Mouse (Mus musculus): Measurements from ENCODE around the gene Pllp.

Pllp gene

DNA sequence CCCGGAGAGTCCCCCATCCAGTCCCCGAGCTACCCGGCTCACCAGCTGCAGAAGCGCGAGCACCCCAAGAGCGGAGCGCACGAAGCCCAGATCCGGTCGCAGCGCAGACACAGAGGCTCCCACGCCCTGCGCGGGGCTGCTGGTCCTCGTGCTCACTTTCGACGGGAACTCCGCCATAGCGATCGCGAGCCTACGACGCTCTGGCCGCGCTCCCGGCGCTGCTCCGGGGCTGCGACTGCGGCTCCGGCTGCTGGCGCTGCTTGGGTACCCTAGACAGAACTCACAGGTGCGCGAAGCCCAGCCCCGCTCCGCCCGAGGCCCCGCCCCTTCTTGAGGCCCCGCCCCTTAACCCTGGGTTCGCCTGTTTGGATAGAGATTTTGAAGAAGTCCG, at the start of gene Pllp:
Gene Pllp, minus strand, starts transcription at position 285 of the 391 bp plus-strand sequence.
- DNase-seq (ENCODE audit: low read depth, low spot score): peak; percentile 53

DNA sequence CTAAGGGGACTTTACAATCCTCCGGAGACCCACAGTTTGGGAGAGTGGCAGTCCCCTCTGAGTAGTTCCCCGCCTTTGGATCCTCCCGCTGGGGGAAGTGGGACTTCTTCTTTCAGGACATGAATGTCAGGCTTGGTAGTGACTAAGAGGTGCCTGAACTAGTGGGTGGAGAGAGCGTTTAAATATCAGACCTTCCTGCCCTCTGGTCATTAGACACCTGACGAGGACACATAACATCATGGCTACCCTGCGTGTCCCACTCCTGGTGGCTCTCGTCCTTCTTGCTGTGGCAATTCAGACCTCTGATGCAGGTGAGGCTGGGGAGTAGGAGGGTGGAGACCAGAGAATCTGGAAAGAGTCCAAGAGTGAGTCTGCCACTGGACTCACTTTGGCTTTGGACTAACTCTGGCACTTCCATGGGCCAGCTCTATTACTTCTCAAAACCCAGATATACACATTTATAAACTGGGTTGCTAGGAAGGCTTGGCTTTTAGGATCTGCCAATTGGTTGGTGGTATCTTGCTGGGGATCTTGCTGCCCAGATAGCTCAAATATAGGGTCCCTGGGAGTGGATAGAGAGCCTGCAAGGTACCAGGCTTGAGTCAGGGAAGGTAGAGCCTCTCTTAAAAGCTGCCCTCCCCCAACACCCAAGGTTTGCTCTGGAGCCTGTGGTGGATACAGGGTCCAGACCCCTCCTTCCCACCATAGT, 49.6 kb upstream of the Pllp start, which contains the start of gene Ccl22:
Gene Ccl22, plus strand, starts transcription at position 115 of the 709 bp plus-strand sequence.
- no peak for DNase-seq (ENCODE audit: low read depth, low spot score)

DNA sequence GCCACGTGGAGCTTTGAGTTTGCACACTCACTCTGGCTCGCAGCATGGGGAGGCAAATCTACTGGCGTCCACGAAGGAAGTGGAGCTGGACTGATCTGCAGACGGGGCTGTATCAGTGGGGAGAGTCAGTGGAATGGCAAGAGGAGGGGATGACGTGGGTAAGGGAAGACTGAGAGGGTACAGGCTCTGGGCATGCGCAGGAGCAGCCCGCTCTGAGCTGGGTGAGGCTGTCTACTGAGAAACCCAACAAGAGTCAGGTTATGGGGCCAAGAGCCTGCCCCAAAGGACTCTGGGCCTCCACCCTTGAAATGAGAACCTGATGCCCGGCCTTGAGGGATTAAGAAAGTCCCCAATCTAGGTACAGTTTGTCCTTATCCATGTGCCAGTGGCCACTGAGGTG, 48.9 kb upstream of the Pllp start:
- no peak for DNase-seq (ENCODE audit: low read depth, low spot score)

DNA sequence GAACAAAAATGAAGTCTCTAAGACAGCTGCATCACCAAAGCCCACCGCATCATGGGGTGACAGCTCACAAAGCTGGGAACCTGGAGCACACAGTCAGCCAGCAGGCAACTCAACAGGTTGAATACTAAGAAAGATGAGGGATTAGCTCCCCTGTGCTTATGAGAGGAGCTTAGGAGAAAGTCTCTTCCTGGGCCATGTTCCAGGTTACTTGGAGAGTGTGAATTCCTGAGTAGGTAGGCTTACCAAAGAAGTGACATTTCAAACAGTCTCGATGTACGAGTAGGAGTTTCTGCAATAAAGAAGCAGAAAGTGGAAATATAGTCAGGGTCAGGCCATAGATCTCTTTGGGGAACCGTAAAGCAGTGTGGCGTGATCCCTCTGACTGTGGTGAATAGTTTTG, 48.4 kb upstream of the Pllp start:
- DNase-seq (ENCODE audit: low read depth, low spot score): no peak

DNA sequence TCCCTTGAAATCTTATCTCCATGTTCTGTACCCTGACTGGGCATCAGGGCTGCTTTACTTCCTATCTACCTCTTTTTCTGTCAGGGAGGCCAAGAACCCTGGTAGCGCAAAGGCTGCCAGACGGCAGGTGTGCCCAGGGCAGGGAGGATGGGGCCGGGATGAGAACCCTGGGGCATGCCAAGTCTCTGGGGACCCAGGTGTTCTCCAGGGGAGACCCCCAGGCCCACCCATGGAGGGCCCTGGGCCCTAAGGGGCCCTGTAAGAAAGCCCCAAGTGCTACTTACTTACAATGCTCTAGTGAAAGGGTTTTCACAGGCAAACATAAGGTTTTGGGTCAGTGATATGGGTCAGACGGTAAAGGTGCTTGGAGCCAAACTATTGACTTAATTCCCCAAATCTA, 45.6 kb upstream of the Pllp start:
- no peak for DNase-seq (ENCODE audit: low read depth, low spot score)

DNA sequence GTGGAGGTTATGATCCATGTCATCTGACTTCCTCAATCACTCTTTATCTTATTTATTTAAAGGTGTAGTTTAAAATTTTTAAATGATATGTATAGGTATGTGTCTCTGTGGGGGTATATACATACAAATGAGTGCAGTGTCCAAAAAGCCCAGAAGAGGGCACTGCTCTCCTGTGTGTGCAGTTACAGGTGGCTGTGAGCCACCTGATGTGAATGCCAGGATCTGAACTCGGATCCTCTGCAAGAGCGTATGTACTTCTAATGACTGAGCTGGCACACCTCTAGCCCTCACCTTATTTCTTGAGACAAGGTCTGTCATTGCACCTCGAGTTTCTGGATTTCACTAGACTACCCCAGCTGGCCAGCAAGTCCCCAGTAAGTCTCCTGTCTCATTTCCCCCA, 44.5 kb upstream of the Pllp start:
- peak; percentile 3 for DNase-seq (ENCODE audit: low read depth, low spot score)

DNA sequence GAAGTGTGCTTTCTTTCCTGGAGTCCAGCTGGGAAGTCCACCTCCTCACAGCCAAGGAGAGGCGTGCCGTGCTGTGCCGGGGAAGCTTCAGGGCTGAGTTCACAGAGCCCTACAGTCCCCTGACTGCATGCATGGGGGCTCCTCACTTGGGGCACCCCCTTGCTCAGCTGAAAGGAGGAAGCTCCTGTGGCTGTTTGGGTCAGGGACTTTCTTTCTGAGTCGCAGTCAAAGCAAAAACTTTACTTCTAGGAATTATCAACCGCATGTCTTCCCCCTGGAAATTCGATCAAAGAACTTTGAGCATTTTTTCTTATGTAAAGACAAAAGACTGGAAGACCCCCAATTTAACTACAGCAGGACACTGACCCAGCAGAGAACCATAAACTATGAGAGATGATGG, 43.8 kb upstream of the Pllp start:
- DNase-seq (ENCODE audit: low read depth, low spot score): no peak

DNA sequence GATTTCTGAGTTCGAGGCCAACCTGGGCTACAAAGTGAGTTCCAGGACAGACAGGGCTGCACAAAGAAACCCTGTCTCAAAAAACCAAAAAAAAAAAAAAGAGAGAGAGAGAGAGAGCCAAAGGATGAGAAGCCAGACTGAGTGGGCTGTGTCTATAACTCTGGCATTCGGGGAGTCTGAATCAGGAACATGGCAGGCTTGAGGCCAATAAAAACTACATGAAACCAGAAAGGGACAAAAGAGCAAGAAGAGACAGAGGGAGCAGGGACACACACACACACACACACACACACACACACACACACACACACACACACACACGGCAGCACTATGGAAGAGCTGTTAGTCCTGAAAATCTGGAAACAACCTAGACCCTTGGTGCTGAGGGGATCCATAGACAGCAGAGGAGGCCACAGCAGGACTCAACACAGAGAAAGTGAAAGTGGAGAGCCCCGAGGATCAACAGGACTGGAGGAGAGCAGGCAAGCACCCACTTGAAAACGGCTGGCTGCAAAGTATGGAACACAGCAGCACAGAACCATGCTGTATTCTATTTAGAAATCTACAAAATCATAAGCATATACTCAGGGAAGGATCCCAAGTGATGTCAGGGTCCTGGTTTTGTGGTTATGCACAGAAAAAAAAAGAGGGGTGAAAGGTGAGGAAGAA, 39.5 kb upstream of the Pllp start:
- DNase-seq (ENCODE audit: low read depth, low spot score): peak; percentile 21

DNA sequence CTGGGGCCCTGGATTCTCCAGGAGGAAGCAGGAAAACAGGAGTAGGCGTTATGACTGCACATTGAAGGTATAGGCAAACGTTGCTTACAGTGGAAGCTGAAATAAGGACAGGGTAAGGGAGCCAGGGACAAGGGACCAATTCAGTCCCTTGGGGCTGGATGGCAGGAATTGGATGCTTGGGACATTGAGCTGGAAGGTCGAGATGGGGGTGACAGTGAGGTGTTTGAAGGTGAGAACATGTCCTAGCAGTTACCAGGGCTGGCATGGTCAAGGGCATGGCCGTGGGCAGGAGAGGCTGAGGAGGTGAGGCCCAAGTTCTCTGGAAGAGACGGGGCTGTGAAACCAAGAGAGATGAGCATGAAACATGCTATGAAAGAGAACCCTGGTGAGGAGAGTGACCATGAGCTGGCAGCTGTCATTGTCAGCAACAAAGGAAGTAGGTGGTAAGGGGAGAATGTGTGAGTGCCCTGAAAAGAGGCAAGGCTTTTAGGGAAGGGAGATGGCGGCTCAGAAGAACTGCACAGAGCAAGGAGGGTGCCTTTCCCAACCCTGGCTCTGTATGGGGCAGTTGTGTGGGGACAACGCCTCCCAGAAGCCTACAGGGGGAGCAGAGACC, 38.8 kb upstream of the Pllp start:
- DNase-seq (ENCODE audit: low read depth, low spot score): no peak

DNA sequence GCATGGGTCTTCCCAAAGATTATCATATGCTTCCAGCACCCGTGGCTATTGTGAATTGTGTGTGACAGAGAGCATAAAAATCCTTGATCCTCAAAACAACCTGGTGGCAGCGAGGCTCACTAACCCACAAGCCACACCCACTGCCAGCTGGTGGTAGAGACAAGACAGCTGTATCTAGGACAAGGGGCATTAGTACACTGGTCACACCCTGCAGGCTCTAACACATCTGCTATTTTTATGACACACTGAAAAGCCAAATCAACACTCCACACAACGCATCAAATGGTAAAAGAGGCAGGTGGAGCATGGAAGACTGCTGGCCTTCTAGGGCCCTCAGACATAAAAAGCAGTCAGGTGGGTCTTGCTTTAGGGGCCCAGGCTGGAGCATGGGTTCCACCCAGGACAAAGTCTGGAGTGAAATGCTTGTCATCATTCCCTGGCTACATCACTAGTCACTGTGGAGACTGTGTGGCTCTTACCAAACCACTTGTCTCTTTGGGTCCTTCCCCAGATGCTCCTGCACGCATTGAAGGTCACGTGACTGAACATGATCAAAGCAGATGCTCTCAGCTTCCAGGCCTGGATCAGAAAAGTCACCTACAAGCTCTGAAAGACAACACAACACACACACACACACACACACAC, 37.9 kb upstream of the Pllp start:
- no peak for DNase-seq (ENCODE audit: low read depth, low spot score)

DNA sequence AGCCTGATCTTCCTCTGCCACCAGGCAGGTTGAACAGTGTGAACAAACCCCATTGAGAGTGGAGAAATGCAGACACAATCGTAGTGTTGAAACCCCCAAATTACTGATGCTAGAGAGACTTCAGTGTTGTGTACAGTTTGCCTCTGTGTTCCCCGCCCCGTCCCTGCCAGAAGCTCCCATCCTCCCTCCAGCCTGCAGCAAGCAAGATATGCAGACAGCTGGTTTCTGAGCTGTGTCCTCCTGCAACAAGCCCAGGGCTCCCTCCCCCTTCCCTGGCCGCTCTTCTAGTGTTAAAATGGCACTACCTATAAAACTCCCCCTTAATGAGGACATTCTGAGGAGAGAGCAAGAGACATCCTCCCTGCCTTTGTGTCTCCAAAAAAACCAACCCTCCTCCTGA, 33.2 kb upstream of the Pllp start:
- no peak for DNase-seq (ENCODE audit: low read depth, low spot score)

DNA sequence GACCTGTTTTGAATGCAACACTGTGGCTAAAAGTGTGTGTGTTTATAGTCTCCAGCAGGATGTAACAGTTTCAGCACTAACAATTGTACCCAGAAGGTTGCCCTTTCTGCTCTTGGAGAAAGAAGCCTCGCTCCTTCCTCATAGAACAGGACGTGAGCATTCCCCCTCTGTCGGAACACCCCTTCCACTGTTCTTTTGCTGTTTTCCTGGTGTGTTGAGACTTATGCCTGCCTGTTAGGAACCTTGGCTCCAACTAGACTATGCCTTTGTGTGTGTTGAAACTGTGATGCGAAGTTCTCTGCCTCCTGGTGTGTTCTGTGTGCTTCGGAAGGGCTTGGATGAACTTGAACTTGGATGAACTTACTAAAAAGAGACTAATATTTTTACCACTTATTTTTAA, 29.9 kb upstream of the Pllp start:
- DNase-seq (ENCODE audit: low read depth, low spot score): no peak

DNA sequence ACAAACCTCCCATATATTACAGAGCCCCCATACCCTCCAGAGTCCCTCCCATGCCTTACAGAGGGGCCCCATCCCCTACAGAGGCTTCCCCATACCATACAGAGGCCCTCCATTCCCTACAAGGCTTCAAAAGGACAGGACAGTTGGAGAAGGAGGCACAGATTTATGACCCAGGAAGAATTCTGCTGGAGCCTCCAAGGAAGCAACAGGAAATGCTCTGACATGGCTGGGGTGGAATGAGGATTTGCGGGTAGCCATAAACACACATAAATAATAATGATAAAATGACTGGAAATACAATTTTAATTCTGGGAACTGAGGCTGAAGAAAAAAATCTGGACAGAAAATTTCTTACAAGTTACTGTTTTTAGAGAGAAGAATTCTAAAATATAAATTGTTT, 20.8 kb upstream of the Pllp start:
- no peak for DNase-seq (ENCODE audit: low read depth, low spot score)

DNA sequence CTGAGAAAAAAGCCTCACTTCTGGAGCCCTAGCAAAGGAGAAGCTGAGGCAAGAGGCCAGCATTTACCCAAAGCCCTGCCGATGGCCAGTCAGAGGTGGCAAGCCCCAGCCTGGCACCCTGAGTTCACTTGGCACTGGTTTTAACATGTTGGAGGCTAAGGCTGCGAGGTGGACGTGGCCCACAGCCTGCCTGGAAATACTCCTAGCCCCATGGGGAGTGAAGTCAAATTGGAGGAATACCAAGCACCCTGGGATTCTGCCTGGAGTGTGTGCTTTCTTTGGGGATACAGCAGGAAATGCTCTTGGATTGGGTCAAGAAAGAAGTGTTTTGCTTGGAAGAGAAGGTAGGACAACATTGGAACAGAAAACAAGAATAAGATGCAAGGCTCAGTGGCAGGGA, 19.8 kb upstream of the Pllp start:
- DNase-seq (ENCODE audit: low read depth, low spot score): no peak

DNA sequence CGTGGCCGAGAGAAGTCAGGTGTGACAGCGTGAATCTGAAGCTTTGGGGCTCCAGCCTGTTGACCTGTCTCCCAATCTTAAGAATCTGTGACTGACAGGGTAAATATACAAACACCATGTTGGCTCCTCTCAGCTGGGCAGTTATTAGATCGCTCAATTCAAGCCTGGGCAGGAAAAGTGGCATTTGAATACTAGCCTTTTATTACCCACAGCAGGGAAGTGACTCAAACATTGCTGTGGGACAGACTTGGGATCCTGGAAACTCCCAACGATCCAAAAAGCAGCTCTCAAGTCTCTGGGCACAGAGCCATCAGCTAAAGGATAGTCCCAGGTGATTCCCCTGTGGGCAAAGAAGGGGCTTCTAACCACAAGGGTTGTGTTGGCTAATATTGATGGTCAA, 18.5 kb upstream of the Pllp start:
- no peak for DNase-seq (ENCODE audit: low read depth, low spot score)

DNA sequence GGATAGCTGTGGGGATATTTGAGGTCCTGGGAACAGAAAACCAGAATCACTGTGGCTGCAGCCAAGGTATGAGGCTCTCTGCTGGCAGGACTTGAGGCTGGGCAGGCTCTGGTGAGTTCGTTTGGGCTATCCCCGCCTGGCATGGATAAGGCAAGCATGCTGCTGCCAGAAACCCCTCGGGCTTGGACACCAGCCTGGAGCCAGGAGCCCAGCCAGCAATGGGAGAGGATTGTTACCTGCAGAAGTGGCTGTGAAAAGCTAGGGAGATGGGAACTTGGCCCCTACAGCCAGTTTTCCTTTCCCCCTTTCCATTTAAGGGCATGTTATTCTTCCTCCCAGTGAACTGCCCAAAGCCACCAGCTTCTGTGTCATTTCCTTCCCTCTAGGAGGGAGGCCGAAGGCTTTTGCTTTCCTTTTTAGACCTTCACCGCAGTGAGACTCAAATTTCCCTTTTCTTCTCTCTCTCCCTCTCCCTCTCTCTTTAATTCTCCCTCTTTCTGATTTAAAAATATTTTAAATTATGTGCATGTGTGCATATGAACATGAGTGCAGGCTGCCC, 15.2 kb upstream of the Pllp start:
- no peak for DNase-seq (ENCODE audit: low read depth, low spot score)

DNA sequence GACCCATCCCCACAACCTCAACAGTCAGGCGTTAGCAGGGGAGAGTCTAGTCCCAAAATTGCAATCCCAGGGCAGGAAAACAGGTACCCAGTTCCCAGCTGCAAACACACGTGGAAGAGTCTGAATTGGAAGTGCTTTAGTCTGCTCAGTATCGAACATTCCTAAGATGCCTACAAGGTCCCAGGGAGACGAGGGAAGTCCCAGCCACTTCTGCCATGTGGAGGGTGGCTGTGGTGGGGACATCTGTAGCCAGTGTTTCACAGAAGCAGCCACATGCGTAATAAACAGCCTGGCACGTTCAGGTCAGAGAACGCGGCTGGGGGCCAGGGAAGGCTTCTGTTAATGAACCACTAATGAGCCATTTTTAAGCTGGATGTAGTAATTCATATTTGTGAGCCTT, 14.3 kb upstream of the Pllp start:
- DNase-seq (ENCODE audit: low read depth, low spot score): no peak

DNA sequence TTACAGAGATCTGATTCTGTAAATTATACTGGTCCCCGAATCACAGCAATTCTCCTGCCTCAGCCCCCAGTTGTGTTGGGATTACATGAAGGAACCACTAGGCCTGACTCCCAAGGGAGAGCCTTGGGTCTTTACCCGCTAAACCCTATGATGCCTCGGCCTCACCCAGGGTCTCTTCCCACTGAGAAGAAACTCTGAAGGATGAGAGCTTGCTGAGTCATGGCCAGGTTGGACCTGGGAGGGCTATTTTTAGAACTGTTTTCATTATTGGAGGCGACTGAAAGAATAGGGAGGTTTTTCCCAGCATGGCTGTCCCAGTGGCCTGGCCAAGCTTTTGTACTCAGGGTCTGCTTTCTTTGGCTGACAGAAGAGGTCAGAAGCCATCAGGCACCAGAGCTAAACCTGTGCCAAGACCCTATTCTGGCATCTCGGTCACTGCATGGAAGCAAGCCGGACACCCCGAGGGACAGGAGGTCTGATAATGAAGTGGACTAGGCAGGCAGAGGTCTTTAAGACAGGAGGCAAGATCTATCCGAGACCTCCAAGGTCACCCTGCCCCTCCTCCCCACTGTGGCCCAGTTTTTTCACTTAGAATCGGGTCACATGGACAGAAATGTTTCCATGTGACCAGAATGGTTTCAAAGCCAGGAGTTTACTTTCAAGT, 10.8 kb upstream of the Pllp start:
- DNase-seq (ENCODE audit: low read depth, low spot score): no peak

DNA sequence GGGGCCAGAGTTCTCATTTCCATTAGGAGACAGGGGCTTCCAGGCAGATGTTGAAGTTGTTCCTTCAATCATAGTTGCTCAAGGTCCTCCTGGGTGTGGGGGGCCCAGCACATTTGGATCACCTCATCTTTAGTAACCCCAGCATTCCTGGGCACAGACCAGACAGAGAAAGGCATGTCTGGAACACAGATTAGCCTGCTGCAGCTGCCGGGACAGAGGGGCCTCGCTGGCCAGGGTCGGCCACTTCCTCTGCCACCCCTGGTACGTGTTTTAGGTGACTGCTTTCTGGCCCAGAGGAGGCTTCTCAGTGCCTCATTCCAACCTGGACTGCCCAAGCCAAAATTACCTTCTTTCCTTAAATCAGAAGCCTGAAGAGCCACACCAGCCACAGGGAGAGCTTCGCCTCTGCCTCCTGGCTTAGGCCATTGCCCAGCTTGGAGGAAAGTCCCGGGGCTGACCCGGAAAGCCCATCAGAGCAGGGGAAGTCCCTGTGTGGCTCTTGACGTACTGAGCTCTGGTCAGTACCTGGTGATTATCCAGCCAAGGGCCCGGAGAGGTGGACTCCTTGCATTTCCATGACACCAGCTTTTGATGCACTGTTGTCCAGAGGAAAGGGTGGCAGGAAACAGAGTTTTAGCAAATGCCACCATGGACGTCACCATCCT, 9.6 kb upstream of the Pllp start:
- DNase-seq (ENCODE audit: low read depth, low spot score): no peak

DNA sequence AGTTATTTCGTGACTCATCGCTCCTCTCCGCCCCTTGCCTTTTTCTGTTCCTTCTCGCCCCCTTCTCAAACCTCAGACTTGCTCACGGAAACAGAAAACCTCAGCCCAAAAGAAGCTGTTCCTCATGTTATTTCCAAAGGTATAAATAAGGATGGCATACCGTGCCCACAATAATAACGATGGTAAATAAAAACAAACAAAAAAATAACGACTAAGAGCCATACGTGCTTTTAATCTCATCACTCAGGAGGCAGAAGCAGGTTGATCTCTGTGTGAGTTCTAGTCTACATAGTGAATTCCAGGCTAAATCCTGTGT, 8.5 kb upstream of the Pllp start:
- DNase-seq (ENCODE audit: low read depth, low spot score): no peak

DNA sequence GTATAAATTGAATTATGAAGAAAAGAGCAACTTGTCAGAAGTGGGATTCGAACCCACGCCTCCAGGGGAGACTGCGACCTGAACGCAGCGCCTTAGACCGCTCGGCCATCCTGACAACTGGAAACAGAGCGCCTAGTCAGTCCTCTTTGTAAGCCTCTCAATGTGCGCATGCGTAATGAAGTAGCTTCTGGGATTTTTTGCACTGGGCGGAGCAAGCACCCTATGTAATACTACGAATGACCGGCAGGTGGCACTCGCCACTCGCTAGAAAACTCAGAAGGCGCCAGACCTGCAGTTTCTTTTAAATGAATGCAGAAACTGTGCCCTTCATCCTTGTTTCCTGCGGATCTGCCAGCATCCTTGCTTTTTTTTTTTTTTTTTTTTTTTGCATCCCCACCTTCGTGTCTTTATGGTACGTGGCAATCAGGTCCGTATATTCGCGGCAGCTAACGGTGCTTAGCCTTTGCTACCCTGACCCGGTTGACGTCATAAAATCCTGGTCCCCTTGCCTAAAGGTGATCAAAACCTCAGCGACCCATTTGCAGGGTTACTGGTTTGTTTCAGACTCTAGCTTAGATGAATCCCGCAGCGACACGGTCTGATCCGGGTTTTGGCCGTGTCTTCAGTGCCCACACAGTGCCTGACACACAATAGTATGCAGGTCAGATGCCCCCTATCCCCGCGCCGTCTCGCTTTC, 8.0 kb upstream of the Pllp start:
- peak; percentile 98 for DNase-seq (ENCODE audit: low read depth, low spot score)

Data from CD4-positive, CD25-positive, alpha-beta regulatory T cell, adult 2 months (primary cell).